ENCODE assay signal across 8 mouse cellular contexts in genomic region chr11:97689861-97690260, GRCm38 (mm10). TPM values are rescaled to one million over a fixed set of nuclear protein-coding genes. Genes with fewer than 3 reads are reported as not detected.
DNase-seq lines count a peak whose midpoint lies in the region; TF ChIP-seq lines count a peak whose summit lies in the region.

No protein-coding gene starts in this region.

- WGBS in cerebellum, adult 2 months: 20% methylated on average over 10 of the region's 10 CpGs

- TF ChIP-seq CTCF in cerebellum, adult 2 months (IDR thresholded peaks at IDR 0.05; ENCODE audit: borderline replicate concordance, insufficient read depth, low read depth, low read length): peak; percentile 92
- peak; percentile 96 for TF ChIP-seq CTCF in brain, embryonic 14.5 days (IDR thresholded peaks at IDR 0.05; ENCODE audit: borderline replicate concordance, extremely low read depth, insufficient read depth, insufficient read length)

- intact Hi-C loops in left cerebral cortex, postnatal 4 days (cut with DNase I): loop anchor here (5.0 to 10.0 kb wide), 3 partner anchors 38 to 155 kb away; no protein-coding TSS in a partner anchor
- intact Hi-C loops in heart, postnatal 36 days (cut with DNase I): loop anchor here (1.0 to 5.0 kb wide), 2 partner anchors 45 to 158 kb away; no protein-coding TSS in a partner anchor

- peak in 1 of 2 experiments; percentile 67 for DNase-seq in cerebellum, adult 2 months
- DNase-seq in cerebellum, adult 11 months: no peak
- peak; percentile 83 for DNase-seq in left cerebral cortex, postnatal 4 days
- DNase-seq in left cerebral cortex, adult 11 months (ENCODE audit: low spot score): no peak
- peak; percentile 75 for DNase-seq in brain, embryonic 14.5 days (ENCODE audit: low read depth)
- peak; percentile 73 to 78 for DNase-seq in heart, postnatal 36 days
- peak; percentile 81 for DNase-seq in mesoderm, embryonic 11.5 days (ENCODE audit: low read depth, low spot score)
- DNase-seq in thymus, postnatal 14 days: peak; percentile 86

- H3K27me3 ChIP-seq in cerebellum, adult 2 months (ENCODE audit: control insufficient read depth, insufficient read depth, low read length): no peaks in the 10 kb centered on the region

- H3K4me3 ChIP-seq in cerebellum, adult 2 months (replicated peaks; ENCODE audit: insufficient read depth, low read depth, low read length): no peak overlapping the region

- TF ChIP-seq POLR2A in cerebellum, adult 2 months (IDR thresholded peaks at IDR 0.05; ENCODE audit: borderline replicate concordance, insufficient read depth, low read length): no peak
- no peak for TF ChIP-seq POLR2A in brain, embryonic 14.5 days (IDR thresholded peaks at IDR 0.05; ENCODE audit: borderline replicate concordance, extremely low read depth, insufficient read depth, insufficient read length, poor library complexity, severe bottlenecking)

- peaks cover 15% of the 10 kb centered on the region for H3K4me1 ChIP-seq in cerebellum, adult 2 months (ENCODE audit: control insufficient read depth, insufficient read depth, low read length)

- no peak overlapping the region for H3K27ac ChIP-seq in cerebellum, adult 2 months (ENCODE audit: insufficient read depth, low read length)

RNA-seq across cellular contexts. Expression of gene Cisd3, which starts 4.2 kb away (rescaled TPM):
- 70.2 and 72.2 TPM in 2 replicates for polyA plus RNA-seq in cerebellum, adult 2 months (2012; rRNA removed)
- total RNA-seq in left cerebral cortex, postnatal 4 days (2021): 10 to 100 TPM; 25.8 to 28.5 TPM
- 13.1 and 13.5 TPM in 2 replicates for polyA plus RNA-seq in brain, embryonic 14.5 days (2012; rRNA removed)
- 100 to 1,000 TPM; 146 TPM for total RNA-seq in heart, postnatal 36 days (2021)

RNA-seq across cellular contexts. Expression of gene Pcgf2, which starts 10.4 kb away (rescaled TPM):
- 54.3 and 59.5 TPM in 2 replicates for polyA plus RNA-seq in cerebellum, adult 2 months (2012; rRNA removed)
- total RNA-seq in left cerebral cortex, postnatal 4 days (2021): 100 to 1,000 TPM; 100 to 104 TPM
- polyA plus RNA-seq in brain, embryonic 14.5 days (2012; rRNA removed): 175 and 188 TPM in 2 replicates
- 1 to 10 TPM; 5.2 to 7.4 TPM for total RNA-seq in heart, postnatal 36 days (2021)

RNA-seq across cellular contexts. Expression of gene Psmb3, which starts 13.3 kb away (rescaled TPM):
- polyA plus RNA-seq in cerebellum, adult 2 months (2012; rRNA removed): 291 and 295 TPM in 2 replicates
- 100 to 1,000 TPM; 168 to 172 TPM for total RNA-seq in left cerebral cortex, postnatal 4 days (2021)
- 356 and 525 TPM in 2 replicates for polyA plus RNA-seq in brain, embryonic 14.5 days (2012; rRNA removed)
- total RNA-seq in heart, postnatal 36 days (2021): 100 to 1,000 TPM; 141 to 151 TPM

RNA-seq across cellular contexts. Expression of gene Mllt6, which starts 26.6 kb away (rescaled TPM):
- polyA plus RNA-seq in cerebellum, adult 2 months (2012; rRNA removed): 68.4 and 69.3 TPM in 2 replicates
- total RNA-seq in left cerebral cortex, postnatal 4 days (2021): 10 to 100 TPM; 60.2 to 67.1 TPM
- polyA plus RNA-seq in brain, embryonic 14.5 days (2012; rRNA removed): 40.8 and 49.6 TPM in 2 replicates
- total RNA-seq in heart, postnatal 36 days (2021): 10 to 100 TPM; 67.0 to 68.8 TPM

RNA-seq across cellular contexts. Expression of gene Pip4k2b, which starts 54.6 kb away (rescaled TPM):
- polyA plus RNA-seq in cerebellum, adult 2 months (2012; rRNA removed): 47.4 and 49.5 TPM in 2 replicates
- total RNA-seq in left cerebral cortex, postnatal 4 days (2021): 100 to 1,000 TPM; 180 to 185 TPM
- polyA plus RNA-seq in brain, embryonic 14.5 days (2012; rRNA removed): 68.5 and 92.5 TPM in 2 replicates
- 10 to 100 TPM; 20.6 to 21.7 TPM for total RNA-seq in heart, postnatal 36 days (2021)

Comparison
In these comparisons a context has a peak if more than half of its experiments do, and no peak if none do; other contexts are left out.
1. DNase-seq: peak in left cerebral cortex, postnatal 4 days (single experiment), brain, embryonic 14.5 days (single experiment), heart, postnatal 36 days (2 of 2), mesoderm, embryonic 11.5 days (single experiment) and thymus, postnatal 14 days (single experiment); none in cerebellum, adult 11 months (single experiment) and left cerebral cortex, adult 11 months (single experiment).
2. RNA of gene Cisd3, which starts 4.2 kb away (total RNA-seq): 146 TPM in heart, postnatal 36 days; 25.8 to 28.5 TPM in left cerebral cortex, postnatal 4 days; every median in the first group is over 4 times any median in the second.
3. RNA of gene Pcgf2, which starts 10.4 kb away (total RNA-seq): 100 to 104 TPM in left cerebral cortex, postnatal 4 days; 5.2 to 7.4 TPM in heart, postnatal 36 days; every median in the first group is over 10 times any median in the second.